Mouse (Mus musculus) myocyte (in vitro differentiated cells): ENCODE results near the gene Cps1.

ENCODE experiments used
- CEBPB ChIP-seq: IDR thresholded peaks from 2 replicates; pipeline ENCODE4 v1.6.1; 2011; ENCODE audit warnings: mild to moderate bottlenecking, moderate library complexity; ENCODE audit not compliant: poor library complexity, insufficient read depth, severe bottlenecking
- MAX ChIP-seq: IDR thresholded peaks from one replicate; pipeline ENCODE4 v1.6.1; 2011; ENCODE audit warnings: low read depth, mild to moderate bottlenecking, control low read depth
- MYOD1 ChIP-seq, 3 experiments: IDR thresholded peaks; one replicate each; pipeline ENCODE4 v1.6.1; 2011; ENCODE audit warnings: control low read depth in 2 of 3, low read depth in 2 of 3, mild to moderate bottlenecking in 2 of 3, moderate library complexity in 1 of 3; ENCODE audit not compliant: insufficient read length in 2 of 3, control insufficient read depth in 1 of 3
- POLR2A ChIP-seq: IDR thresholded peaks from one replicate; pipeline ENCODE4 v1.6.1; 2011; ENCODE audit warnings: low read depth, mild to moderate bottlenecking, control low read depth, moderate library complexity; ENCODE audit not compliant: insufficient read length
- POLR2AphosphoS2 ChIP-seq: IDR thresholded peaks from one replicate; pipeline ENCODE4 v1.6.1; 2011; ENCODE audit warnings: low read depth, control low read depth; ENCODE audit not compliant: insufficient read length
- SRF ChIP-seq: IDR thresholded peaks from one replicate; pipeline ENCODE4 v1.6.1; 2011; ENCODE audit warnings: low read depth; ENCODE audit not compliant: control insufficient read depth, insufficient read length
- TCF12 ChIP-seq: IDR thresholded peaks from one replicate; pipeline ENCODE4 v1.6.1; 2011; ENCODE audit warnings: mild to moderate bottlenecking, control low read depth; ENCODE audit not compliant: poor library complexity, insufficient read depth, severe bottlenecking
- TCF3 ChIP-seq: IDR thresholded peaks from one replicate; pipeline ENCODE4 v1.6.1; 2011; ENCODE audit warnings: low read depth, control low read depth; ENCODE audit not compliant: insufficient read length
- USF1 ChIP-seq: IDR thresholded peaks from one replicate; pipeline ENCODE4 v1.6.1; 2011; ENCODE audit warnings: low read depth, mild to moderate bottlenecking, control low read depth, moderate library complexity

DNA sequence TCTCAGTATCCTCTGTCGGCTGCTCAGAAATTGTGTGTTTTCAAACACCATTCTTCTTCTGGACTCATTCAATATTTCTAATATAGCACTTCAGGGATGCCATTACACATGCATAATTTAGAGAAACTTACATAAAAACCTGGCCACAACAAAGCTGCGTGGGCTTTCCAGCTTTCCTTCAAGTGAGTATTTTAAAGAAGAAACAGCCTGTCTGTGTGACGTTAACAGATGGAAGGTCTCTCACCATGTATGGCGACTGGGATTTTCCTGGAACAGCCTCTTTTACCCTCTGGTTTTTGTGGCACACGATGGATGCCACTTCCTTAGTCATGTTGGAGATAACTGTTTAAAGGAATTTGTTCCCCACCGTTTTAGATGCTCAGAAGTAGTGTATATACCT lies 60.7 kb downstream of the Cps1 start:
- TF ChIP-seq POLR2A (no peak), USF1 (no peak), MAX (no peak), TCF3 (no peak), TCF12 (no peak), MYOD1 (IDR thresholded peaks at IDR 0.05; ENCODE audit: control insufficient read depth in 1 of 3, insufficient read length in 2 of 3, low read depth in 2 of 3) (no peak), SRF (no peak), POLR2AphosphoS2 (no peak), CEBPB (no peak)
